ENCODE assay signal across 21 mouse cellular contexts in the genomic region with DNA sequence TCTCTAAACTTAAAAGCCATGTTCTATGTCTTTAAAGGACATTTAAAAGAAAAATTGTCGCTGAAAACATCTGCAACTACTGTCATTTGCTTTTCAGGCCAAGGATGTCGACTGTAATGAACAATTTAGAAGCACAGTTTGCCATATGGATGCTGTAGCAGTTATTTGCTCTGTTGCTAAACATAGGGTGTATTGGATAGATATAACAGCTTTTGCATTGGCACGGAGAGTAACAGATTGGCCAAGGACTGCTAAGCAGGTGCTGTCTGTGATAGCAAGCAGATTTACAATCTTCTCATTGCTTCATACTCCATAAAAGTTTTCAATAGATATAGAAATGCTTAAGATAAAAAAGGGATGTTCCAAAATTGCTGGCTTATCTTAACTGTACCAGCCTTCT. TPM values are rescaled to one million over a fixed set of nuclear protein-coding genes. Genes with fewer than 3 reads are reported as not detected.
DNase-seq lines count a peak whose midpoint lies in the region; ATAC-seq and TF ChIP-seq lines count a peak whose summit lies in the region.
"Had no signal": no experiment of that assay in that cellular context is flagged by ENCODE, and none has a peak within 500 bp of the region (broad histone marks: within the 10 kb centered on the region; RNA-seq: fewer than 3 reads in every experiment).

No protein-coding gene starts in this region.

- H3K36me3 ChIP-seq in thymus, adult 2 months (ENCODE audit: control insufficient read depth, insufficient read depth, low read length), result no peaks in the 10 kb centered on the region
- no peaks in the 10 kb centered on the region for H3K36me3 ChIP-seq in intestine, embryonic 15.5 days
- H3K36me3 ChIP-seq: heart, embryonic 15.5 days had no signal

- ATAC-seq in intestine, embryonic 15.5 days, result no peak

- H3K9ac ChIP-seq in intestine, embryonic 15.5 days, result no peak overlapping the region
- H3K9ac ChIP-seq: heart, embryonic 15.5 days; hindbrain, embryonic 14.5 days had no signal

- H3K4me2 ChIP-seq in intestine, embryonic 15.5 days (replicated peaks), result no peak overlapping the region
- H3K4me2 ChIP-seq: heart, embryonic 15.5 days; hindbrain, embryonic 14.5 days had no signal

- TF ChIP-seq POLR2A in thymus, adult 2 months (IDR thresholded peaks at IDR 0.05; ENCODE audit: control insufficient read depth, extremely low read depth, insufficient read depth, low read length, poor library complexity), result no peak

- H3K9me3 ChIP-seq in intestine, embryonic 15.5 days, result no peaks in the 10 kb centered on the region
- H3K9me3 ChIP-seq: heart, embryonic 15.5 days had no signal

- no peak for TF ChIP-seq CTCF in thymus, adult 2 months (IDR thresholded peaks at IDR 0.05; ENCODE audit: borderline replicate concordance, control insufficient read depth, extremely low read depth, insufficient read depth, low read length, poor library complexity)

- DNase-seq in left cerebral cortex, adult 11 months (ENCODE audit: low spot score), result peak; percentile 26
- DNase-seq in left cerebral cortex, postnatal 4 days, result no peak
- DNase-seq in frontal cortex, postnatal 14 days (ENCODE audit: low spot score in 2 of 2), result peak; percentile 7 to 9
- DNase-seq in layer of hippocampus, postnatal 36 days, result peak; percentile 7 to 12
- DNase-seq in right cerebral cortex, postnatal 4 days, result peak; percentile 5
- no peak for DNase-seq in thymus, adult 2 months
- no peak for DNase-seq in urinary bladder, postnatal 25 days (ENCODE audit: low spot score)
- DNase-seq: adrenal gland, postnatal 14 days; cerebellum, postnatal 14 days; kidney, adult 8-10 months; lung, adult 18-20 months; thymus, postnatal 4 days had no signal

- H3K4me1 ChIP-seq in thymus, adult 2 months (replicated peaks; ENCODE audit: control insufficient read depth, insufficient read depth, low read length), result no peaks in the 10 kb centered on the region
- no peaks in the 10 kb centered on the region for H3K4me1 ChIP-seq in intestine, embryonic 15.5 days (replicated peaks)
- H3K4me1 ChIP-seq: heart, embryonic 15.5 days had no signal

- no peaks in the 10 kb centered on the region for H3K27me3 ChIP-seq in thymus, adult 2 months (ENCODE audit: control insufficient read depth, insufficient read depth, low read length)
- H3K27me3 ChIP-seq in intestine, embryonic 15.5 days (replicated peaks), result no peaks in the 10 kb centered on the region
- H3K27me3 ChIP-seq: heart, embryonic 15.5 days had no signal

- H3K27ac ChIP-seq in thymus, adult 2 months (ENCODE audit: control insufficient read depth, insufficient read depth, low read length), result no peak overlapping the region
- no peak overlapping the region for H3K27ac ChIP-seq in intestine, embryonic 15.5 days
- H3K27ac ChIP-seq: heart, embryonic 15.5 days; hindbrain, embryonic 14.5 days had no signal

- 68% methylated on average over 3 of the region's 3 CpGs for WGBS in thymus, adult 2 months
- WGBS in intestine, embryonic 15.5 days, result 67% methylated on average over 3 of the region's 3 CpGs

- no peak overlapping the region for H3K4me3 ChIP-seq in thymus, adult 2 months (ENCODE audit: control insufficient read depth, insufficient read depth, low read length)
- no peak overlapping the region for H3K4me3 ChIP-seq in intestine, embryonic 15.5 days (replicated peaks)
- H3K4me3 ChIP-seq: heart, embryonic 15.5 days had no signal

- intact Hi-C loops in left cerebral cortex, postnatal 4 days (cut with DNase I), result no loop called here

RNA-seq across cellular contexts. Expression of gene Glra3, which starts 57.6 kb away (rescaled TPM):
- 1 to 10 TPM; 4.0 to 6.2 TPM for total RNA-seq in left cerebral cortex, postnatal 4 days (2021)
- 1 to 10 TPM; 1.6 to 1.9 TPM for total RNA-seq in layer of hippocampus, postnatal 36 days (2021)
- not detected in 2 replicates for polyA plus RNA-seq in thymus, adult 2 months (2012; rRNA removed)
- 0.03 TPM in 2 replicates for polyA plus RNA-seq in intestine, embryonic 15.5 days (2015; fragmentation: Nextera tagmentation; extraction: Ambion mirVana)
- total RNA-seq: adrenal gland, postnatal 14 days; ES-E14; granulocyte monocyte progenitor cell, adult 5-6 weeks; neutrophil, adult 5-6 weeks had no signal
- polyA plus RNA-seq: embryonic facial prominence, embryonic 11.5 days; heart, embryonic 15.5 days; large intestine, adult 2 months; limb, embryonic 14.5 days had no signal

Comparison
In these comparisons a context has a peak if more than half of its experiments do, and no peak if none do; other contexts are left out.
1. DNase-seq: peak in left cerebral cortex, adult 11 months (single experiment), frontal cortex, postnatal 14 days (2 of 2), layer of hippocampus, postnatal 36 days (2 of 2) and right cerebral cortex, postnatal 4 days (single experiment); none in left cerebral cortex, postnatal 4 days (single experiment), thymus, adult 2 months (single experiment) and urinary bladder, postnatal 25 days (single experiment).